Mouse (Mus musculus): ENCODE measurements around the gene Hs2st1. TPM values are rescaled to one million over a fixed set of nuclear protein-coding genes. Genes with fewer than 3 reads are reported as not detected.

Gene Hs2st1
- polyA plus RNA-seq, 1 experiment from 2014 or later = 1.5 TPM

DNA sequence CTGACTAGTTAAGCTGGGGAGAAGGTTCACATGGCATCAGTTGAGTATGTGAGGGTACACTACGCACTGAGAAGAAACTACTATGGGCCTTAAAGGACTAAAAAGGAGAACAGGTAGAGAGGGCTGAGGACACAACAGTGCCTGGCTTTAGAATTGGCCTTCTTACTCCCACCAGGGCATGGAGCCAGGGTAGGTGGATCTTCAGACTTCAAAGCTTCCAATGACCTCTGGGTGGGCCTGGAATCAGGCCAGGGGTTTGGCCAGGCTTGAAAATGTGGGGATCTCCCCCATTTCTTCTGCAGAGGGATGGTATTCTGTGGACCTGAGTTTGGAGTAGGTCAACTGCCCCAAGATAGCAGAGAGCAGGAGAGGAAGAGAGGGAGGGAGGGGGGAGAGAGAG is 161.0 kb downstream of the Hs2st1 start:
- DNase-seq (no peak), ATAC-seq (no peak)
- Histone ChIP-seq H3K27ac (ENCODE audit: low read depth) (no peak overlapping the region), H3K4me3 (ENCODE audit: low read depth, low read length) (no peak overlapping the region), H3K9ac (replicated peaks) (no peak overlapping the region), H3K36me3 (replicated peaks; ENCODE audit: insufficient read depth, low read length) (no peaks in the 10 kb centered on the region), H3K4me2 (ENCODE audit: low read depth, low read length) (no peak overlapping the region), H3K4me1 (ENCODE audit: insufficient read depth) (no peaks in the 10 kb centered on the region), H3K27me3 (ENCODE audit: insufficient read depth, low read length) (no peaks in the 10 kb centered on the region), H3K9me3 (ENCODE audit: low read length) (no peaks in the 10 kb centered on the region)
- 76% methylated on average over 1 of the region's 1 CpGs for WGBS (ENCODE audit: insufficient replicate concordance)
- TF ChIP-seq CTCF (IDR thresholded peaks at IDR 0.05; ENCODE audit: low read depth) = no peak
- TF ChIP-seq EP300 (IDR thresholded peaks at IDR 0.05; ENCODE audit: low read depth) = no peak

DNA sequence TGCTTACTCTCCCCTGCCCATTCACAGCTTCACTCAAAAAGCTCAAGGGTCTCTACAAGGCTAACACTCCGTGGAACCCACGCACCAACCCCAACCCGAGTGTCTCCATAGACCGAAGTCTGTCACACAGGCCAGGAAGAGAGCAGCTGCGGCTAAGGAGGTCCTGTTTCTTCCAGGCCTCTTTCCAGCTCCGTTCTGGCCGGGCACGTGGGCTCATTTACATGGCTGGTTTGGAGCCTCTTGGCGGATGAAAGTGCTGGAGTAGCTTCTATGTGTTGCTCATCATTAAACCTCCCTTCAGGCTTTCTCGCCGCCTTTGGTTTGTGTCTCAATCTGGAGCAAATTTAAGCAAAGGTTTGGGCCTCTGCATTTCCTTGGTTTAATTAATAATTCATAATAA is 164.7 kb downstream of the Hs2st1 start:
- no peaks in the 10 kb centered on the region for H3K9me3 ChIP-seq (ENCODE audit: low read length)
- H3K36me3 ChIP-seq (replicated peaks; ENCODE audit: insufficient read depth, low read length) = no peaks in the 10 kb centered on the region
- TF ChIP-seq CTCF (IDR thresholded peaks at IDR 0.05; ENCODE audit: low read depth) (no peak), EP300 (IDR thresholded peaks at IDR 0.05; ENCODE audit: low read depth) (no peak)
- H3K27ac ChIP-seq (ENCODE audit: low read depth) = no peak overlapping the region
- ATAC-seq (no peak), DNase-seq (no peak)
- H3K4me3 ChIP-seq (ENCODE audit: low read depth, low read length) = no peak overlapping the region
- no peak overlapping the region for H3K9ac ChIP-seq (replicated peaks)
- 78% methylated on average over 11 of the region's 11 CpGs for WGBS (ENCODE audit: insufficient replicate concordance)
- no peaks in the 10 kb centered on the region for H3K27me3 ChIP-seq (ENCODE audit: insufficient read depth, low read length)
- no peaks in the 10 kb centered on the region for H3K4me1 ChIP-seq (ENCODE audit: insufficient read depth)
- H3K4me2 ChIP-seq (ENCODE audit: low read depth, low read length) = no peak overlapping the region

DNA sequence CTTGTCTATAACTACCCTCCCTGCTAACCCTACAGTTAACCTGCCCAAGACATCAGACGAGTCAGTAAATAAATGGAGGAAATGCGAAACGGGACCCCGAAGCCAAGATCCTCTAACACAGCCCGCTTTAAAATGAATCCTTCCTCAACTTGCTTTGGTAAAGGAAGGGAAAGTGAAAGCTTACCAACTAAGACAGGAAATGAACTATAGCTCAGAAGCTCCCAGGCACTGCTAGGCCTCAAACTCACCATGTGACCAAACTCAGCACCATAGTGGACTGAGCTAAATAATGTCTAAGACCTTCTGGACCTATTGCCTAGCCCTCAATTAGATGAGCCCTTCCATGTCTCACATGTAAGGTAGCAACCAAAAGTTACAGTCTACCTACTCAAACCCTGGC is 168.7 kb downstream of the Hs2st1 start:
- no peak for ATAC-seq
- no peaks in the 10 kb centered on the region for H3K36me3 ChIP-seq (replicated peaks; ENCODE audit: insufficient read depth, low read length)
- H3K9me3 ChIP-seq (ENCODE audit: low read length) = no peaks in the 10 kb centered on the region
- 33% methylated on average over 5 of the region's 5 CpGs for WGBS (ENCODE audit: insufficient replicate concordance)
- no peak for DNase-seq
- H3K4me2 ChIP-seq (ENCODE audit: low read depth, low read length) = no peak overlapping the region
- no peak overlapping the region for H3K4me3 ChIP-seq (ENCODE audit: low read depth, low read length)
- H3K27me3 ChIP-seq (ENCODE audit: insufficient read depth, low read length) = no peaks in the 10 kb centered on the region
- H3K27ac ChIP-seq (ENCODE audit: low read depth) = no peak overlapping the region
- H3K9ac ChIP-seq (replicated peaks) = no peak overlapping the region
- TF ChIP-seq CTCF (IDR thresholded peaks at IDR 0.05; ENCODE audit: low read depth) (no peak), EP300 (IDR thresholded peaks at IDR 0.05; ENCODE audit: low read depth) (no peak)
- H3K4me1 ChIP-seq (ENCODE audit: insufficient read depth) = no peaks in the 10 kb centered on the region

DNA sequence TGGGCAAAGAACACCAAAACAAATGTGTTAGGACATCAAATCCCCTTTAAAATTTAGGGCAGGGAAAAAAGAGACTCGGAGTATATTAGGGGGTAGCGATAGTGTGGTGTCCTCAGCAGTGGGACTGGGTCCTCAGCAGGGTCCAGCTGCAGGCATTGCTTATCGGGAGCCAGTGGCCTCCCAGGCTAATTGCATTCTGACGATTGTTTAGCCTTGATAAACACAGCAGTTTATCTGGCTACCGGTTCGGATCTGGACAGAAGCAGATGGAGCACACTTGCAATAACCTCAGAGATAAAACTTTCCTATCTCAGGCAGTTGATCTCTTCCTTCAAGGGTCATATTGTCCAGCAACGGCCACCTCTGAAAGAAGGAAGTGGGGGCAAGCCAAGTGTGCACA is 169.1 kb downstream of the Hs2st1 start:
- 18% methylated on average over 7 of the region's 7 CpGs for WGBS (ENCODE audit: insufficient replicate concordance)
- TF ChIP-seq EP300 (IDR thresholded peaks at IDR 0.05; ENCODE audit: low read depth) (no peak), CTCF (IDR thresholded peaks at IDR 0.05; ENCODE audit: low read depth) (no peak)
- Histone ChIP-seq H3K27me3 (ENCODE audit: insufficient read depth, low read length) (no peaks in the 10 kb centered on the region), H3K36me3 (replicated peaks; ENCODE audit: insufficient read depth, low read length) (no peaks in the 10 kb centered on the region), H3K9ac (replicated peaks) (no peak overlapping the region), H3K4me1 (ENCODE audit: insufficient read depth) (no peaks in the 10 kb centered on the region), H3K4me2 (ENCODE audit: low read depth, low read length) (no peak overlapping the region), H3K27ac (ENCODE audit: low read depth) (no peak overlapping the region), H3K4me3 (ENCODE audit: low read depth, low read length) (no peak overlapping the region), H3K9me3 (ENCODE audit: low read length) (no peaks in the 10 kb centered on the region)
- ATAC-seq = no peak
- DNase-seq = no peak

DNA sequence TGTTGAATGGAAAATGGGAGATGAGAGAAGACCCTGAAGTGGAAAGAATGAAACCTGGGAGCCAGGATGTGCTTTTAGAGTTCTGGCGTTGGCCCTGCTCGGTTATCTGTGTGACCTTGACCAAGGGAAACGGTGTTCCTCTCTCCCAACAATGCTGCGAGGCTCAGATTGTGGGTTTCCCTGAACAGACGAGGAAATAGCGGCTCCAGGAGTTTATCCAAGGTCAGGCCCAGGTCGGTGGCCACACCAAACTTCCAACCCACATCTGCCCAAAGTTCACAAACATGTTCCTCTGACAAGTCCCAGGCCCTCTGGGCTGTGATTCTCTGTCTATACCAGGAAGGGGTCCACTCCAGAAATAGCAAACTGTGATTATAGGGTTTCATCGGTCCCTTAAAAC is 169.6 kb downstream of the Hs2st1 start:
- no peaks in the 10 kb centered on the region for H3K9me3 ChIP-seq (ENCODE audit: low read length)
- H3K4me2 ChIP-seq (ENCODE audit: low read depth, low read length) = no peak overlapping the region
- TF ChIP-seq CTCF (IDR thresholded peaks at IDR 0.05; ENCODE audit: low read depth) (no peak), EP300 (IDR thresholded peaks at IDR 0.05; ENCODE audit: low read depth) (peak; percentile 44; the same call in 1 of the 2 replicates)
- peak; percentile 29; the same call in 1 of the 2 replicates for ATAC-seq
- no peaks in the 10 kb centered on the region for H3K36me3 ChIP-seq (replicated peaks; ENCODE audit: insufficient read depth, low read length)
- no peak overlapping the region for H3K9ac ChIP-seq (replicated peaks)
- no peak overlapping the region for H3K4me3 ChIP-seq (ENCODE audit: low read depth, low read length)
- 45% methylated on average over 8 of the region's 8 CpGs for WGBS (ENCODE audit: insufficient replicate concordance)
- H3K4me1 ChIP-seq (ENCODE audit: insufficient read depth) = no peaks in the 10 kb centered on the region
- no peak for DNase-seq
- no peak overlapping the region for H3K27ac ChIP-seq (ENCODE audit: low read depth)
- H3K27me3 ChIP-seq (ENCODE audit: insufficient read depth, low read length) = no peaks in the 10 kb centered on the region

GRCm38 (mm10) chr3:144399358-144400096 is 170.5 kb downstream of the Hs2st1 start:
- H3K4me1 ChIP-seq (ENCODE audit: insufficient read depth) = no peaks in the 10 kb centered on the region
- 44% methylated on average over 21 of the region's 21 CpGs for WGBS (ENCODE audit: insufficient replicate concordance)
- DNase-seq (peak; percentile 87), ATAC-seq (peak; percentile 68)
- no peak overlapping the region for H3K9ac ChIP-seq (replicated peaks)
- no peak overlapping the region for H3K4me3 ChIP-seq (ENCODE audit: low read depth, low read length)
- TF ChIP-seq EP300 (IDR thresholded peaks at IDR 0.05; ENCODE audit: low read depth) = no peak
- peak; percentile 89 for TF ChIP-seq CTCF (IDR thresholded peaks at IDR 0.05; ENCODE audit: low read depth)
- no peak overlapping the region for H3K27ac ChIP-seq (ENCODE audit: low read depth)
- no peaks in the 10 kb centered on the region for H3K27me3 ChIP-seq (ENCODE audit: insufficient read depth, low read length)
- 0 out of 2 replicates have a peak overlapping the region, but pooled peaks have one; percentile 16 for H3K4me2 ChIP-seq (ENCODE audit: low read depth, low read length)
- no peaks in the 10 kb centered on the region for H3K36me3 ChIP-seq (replicated peaks; ENCODE audit: insufficient read depth, low read length)
- no peaks in the 10 kb centered on the region for H3K9me3 ChIP-seq (ENCODE audit: low read length)

Measured in liver, postnatal 0 days (tissue).